Mouse (Mus musculus) olfactory bulb, adult 2 months (tissue): ENCODE results near the gene Olfr1274-ps.

Experiments
- CTCF ChIP-seq: fragments of 200-500 bp; IDR thresholded peaks from 2 replicates; pipeline ENCODE4 v1.5.1; 2012; ENCODE audit warnings: low read depth, mild to moderate bottlenecking, low read length, moderate library complexity; ENCODE audit not compliant: insufficient read depth
- POLR2A ChIP-seq: fragments of 200-500 bp; IDR thresholded peaks from 2 replicates; pipeline ENCODE4 v1.6.1; 2012; ENCODE audit warnings: mild to moderate bottlenecking, low read depth, low read length, moderate library complexity; ENCODE audit not compliant: insufficient read depth

- TF ChIP-seq POLR2A (no peak), CTCF (no peak)
Observed at GRCm38 (mm10) chr2:90452380-90452779, 53.9 kb downstream of the Olfr1274-ps start.
